Mouse (Mus musculus): ENCODE measurements around the gene Sesn1. TPM values are rescaled to one million over a fixed set of nuclear protein-coding genes. Genes with fewer than 3 reads are reported as not detected.

Gene Sesn1
- polyA plus RNA-seq, 1 experiment from 2014 or later: 44.2 TPM

DNA sequence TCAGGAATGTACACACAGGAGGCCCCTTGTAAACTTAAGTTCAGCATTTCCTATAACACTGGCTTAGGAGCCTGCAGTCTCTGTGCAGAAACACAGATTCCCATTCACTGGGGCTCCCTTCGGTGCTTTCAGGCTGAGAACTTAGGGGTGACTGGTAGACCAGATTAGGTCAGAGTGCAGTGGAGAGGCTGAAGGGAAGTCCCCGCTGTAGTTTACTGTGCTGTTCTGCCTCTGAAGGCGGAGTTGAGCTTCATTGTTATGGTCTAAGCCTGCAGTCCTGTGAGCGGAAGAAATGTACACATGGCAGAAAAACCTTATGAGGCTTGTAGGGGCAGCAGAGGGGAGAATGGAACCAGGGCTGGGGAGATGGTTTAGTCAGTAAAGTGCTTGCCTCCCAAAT is 29.2 kb downstream of the Sesn1 start:
- Histone ChIP-seq H3K4me1 (peaks cover 6% of the 10 kb centered on the region; the same call in 1 of the 2 replicates), H3K36me3 (ENCODE audit: poor library complexity, severe bottlenecking) (no peaks in the 10 kb centered on the region; the same call in 1 of the 2 replicates), H3K4me3 (no peak overlapping the region), H3K4me2 (no peak overlapping the region), H3K27ac (no peak overlapping the region), H3K9me3 (replicated peaks) (no peaks in the 10 kb centered on the region), H3K9ac (no peak overlapping the region), H3K27me3 (no peaks in the 10 kb centered on the region)
- 81% methylated on average over 4 of the region's 4 CpGs for WGBS
- no peak for ATAC-seq

GRCm38 (mm10) chr10:41847737-41848136 is 38.0 kb downstream of the Sesn1 start:
- no peaks in the 10 kb centered on the region for H3K27me3 ChIP-seq
- H3K9ac ChIP-seq: no peak overlapping the region
- no peaks in the 10 kb centered on the region for H3K4me1 ChIP-seq
- H3K4me2 ChIP-seq: no peak overlapping the region
- ATAC-seq: no peak
- 0 out of 2 replicates have a peak, but pooled peaks cover 4% of the 10 kb centered on the region for H3K36me3 ChIP-seq (ENCODE audit: poor library complexity, severe bottlenecking)
- H3K9me3 ChIP-seq (replicated peaks): no peaks in the 10 kb centered on the region; the same call in 1 of the 2 replicates
- H3K27ac ChIP-seq: no peak overlapping the region
- no peak overlapping the region for H3K4me3 ChIP-seq
- 96% methylated on average over 8 of the region's 8 CpGs for WGBS

DNA sequence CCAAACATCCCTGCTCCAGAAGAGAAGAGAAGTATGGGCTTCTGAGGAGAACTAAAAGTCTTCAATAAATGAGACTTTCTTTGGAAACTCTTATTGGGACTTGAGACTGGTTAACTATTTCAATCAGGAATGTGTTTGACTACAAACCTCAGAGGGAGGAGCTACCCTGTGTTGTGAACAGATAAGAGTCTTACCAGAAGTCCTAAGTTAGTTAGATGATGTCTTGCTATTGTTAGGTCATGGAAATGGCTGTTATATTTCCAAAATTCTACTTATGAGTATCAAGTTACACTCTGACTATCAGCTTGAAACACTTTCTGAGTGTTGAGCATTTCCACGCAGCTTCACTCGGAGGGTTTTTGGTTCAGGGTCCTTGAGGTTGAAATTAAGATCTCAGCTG is 39.0 kb downstream of the Sesn1 start:
- WGBS: 97% methylated on average over 2 of the region's 2 CpGs
- Histone ChIP-seq H3K4me1 (no peaks in the 10 kb centered on the region), H3K27ac (no peak overlapping the region), H3K9ac (no peak overlapping the region), H3K9me3 (replicated peaks) (no peaks in the 10 kb centered on the region; the same call in 1 of the 2 replicates), H3K4me3 (no peak overlapping the region), H3K4me2 (no peak overlapping the region), H3K27me3 (no peaks in the 10 kb centered on the region), H3K36me3 (ENCODE audit: poor library complexity, severe bottlenecking) (0 out of 2 replicates have a peak, but pooled peaks cover 4% of the 10 kb centered on the region)
- no peak for ATAC-seq

- Histone ChIP-seq H3K9ac (no peak overlapping the region), H3K4me1 (no peaks in the 10 kb centered on the region), H3K9me3 (replicated peaks) (no peaks in the 10 kb centered on the region), H3K27ac (no peak overlapping the region), H3K4me2 (no peak overlapping the region), H3K27me3 (no peaks in the 10 kb centered on the region), H3K36me3 (ENCODE audit: poor library complexity, severe bottlenecking) (no peaks in the 10 kb centered on the region), H3K4me3 (no peak overlapping the region)
- ATAC-seq: no peak
Observed at GRCm38 (mm10) chr10:41859820-41860219, 50.1 kb downstream of the Sesn1 start.

GRCm38 (mm10) chr10:41860275-41860688 is 50.5 kb downstream of the Sesn1 start:
- Histone ChIP-seq H3K27me3 (no peaks in the 10 kb centered on the region), H3K36me3 (ENCODE audit: poor library complexity, severe bottlenecking) (no peaks in the 10 kb centered on the region), H3K27ac (no peak overlapping the region), H3K9me3 (replicated peaks) (no peaks in the 10 kb centered on the region), H3K4me2 (no peak overlapping the region), H3K9ac (no peak overlapping the region), H3K4me1 (no peaks in the 10 kb centered on the region), H3K4me3 (no peak overlapping the region)
- no peak for ATAC-seq
- 90% methylated on average over 2 of the region's 2 CpGs for WGBS

GRCm38 (mm10) chr10:41863053-41863452 is 53.3 kb downstream of the Sesn1 start:
- peaks cover 6% of the 10 kb centered on the region; the same call in 1 of the 2 replicates for H3K4me1 ChIP-seq
- no peak overlapping the region for H3K4me3 ChIP-seq
- WGBS: 70% methylated on average over 2 of the region's 2 CpGs
- no peak overlapping the region for H3K27ac ChIP-seq
- no peak overlapping the region for H3K9ac ChIP-seq
- no peaks in the 10 kb centered on the region for H3K36me3 ChIP-seq (ENCODE audit: poor library complexity, severe bottlenecking)
- H3K27me3 ChIP-seq: no peaks in the 10 kb centered on the region
- H3K9me3 ChIP-seq (replicated peaks): no peaks in the 10 kb centered on the region
- no peak overlapping the region for H3K4me2 ChIP-seq
- ATAC-seq: no peak

DNA sequence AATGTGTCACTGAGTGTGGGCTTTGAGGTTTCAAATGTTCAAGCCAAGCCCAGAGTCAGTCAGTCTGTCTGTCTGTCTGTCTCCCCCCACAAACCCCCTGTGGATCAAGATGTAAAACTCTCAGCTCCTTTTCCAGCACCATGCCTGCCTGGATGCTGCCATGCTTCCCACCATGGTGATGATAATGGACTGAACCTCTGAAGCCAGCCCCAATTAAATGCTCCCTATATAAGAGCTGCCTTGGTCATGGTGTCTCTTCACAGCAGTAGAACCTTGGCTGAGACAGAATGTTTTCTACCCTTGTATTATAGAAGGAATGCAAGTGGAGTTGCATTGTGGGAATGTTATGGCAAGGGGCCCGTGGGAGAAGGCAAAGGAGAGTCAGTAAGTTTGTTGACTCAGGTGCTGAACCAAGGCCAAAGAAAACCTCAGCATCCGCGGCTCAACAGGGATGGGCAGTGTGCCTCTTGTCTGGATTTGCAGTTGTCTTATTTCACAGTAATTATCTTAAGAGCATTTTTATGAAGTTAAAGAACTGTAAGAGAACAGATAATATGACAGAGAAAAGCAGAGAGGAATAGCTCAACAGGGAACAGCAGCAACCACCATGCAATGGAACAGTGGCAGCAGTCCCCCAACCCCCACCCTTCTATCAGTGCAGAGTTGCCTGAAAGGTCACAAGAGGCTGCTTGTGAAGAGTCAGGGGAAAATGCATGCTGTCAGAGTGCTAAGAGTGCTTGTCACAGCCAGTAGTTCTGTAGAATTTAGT is 56.5 kb downstream of the Sesn1 start:
- no peak for ATAC-seq
- H3K9ac ChIP-seq: no peak overlapping the region
- H3K4me1 ChIP-seq: peaks cover 6% of the 10 kb centered on the region; the same call in 1 of the 2 replicates
- WGBS: 76% methylated on average over 3 of the region's 3 CpGs
- H3K27ac ChIP-seq: no peak overlapping the region
- H3K4me2 ChIP-seq: no peak overlapping the region
- no peak overlapping the region for H3K4me3 ChIP-seq
- no peaks in the 10 kb centered on the region for H3K36me3 ChIP-seq (ENCODE audit: poor library complexity, severe bottlenecking)
- no peaks in the 10 kb centered on the region for H3K9me3 ChIP-seq (replicated peaks)
- no peaks in the 10 kb centered on the region for H3K27me3 ChIP-seq

DNA sequence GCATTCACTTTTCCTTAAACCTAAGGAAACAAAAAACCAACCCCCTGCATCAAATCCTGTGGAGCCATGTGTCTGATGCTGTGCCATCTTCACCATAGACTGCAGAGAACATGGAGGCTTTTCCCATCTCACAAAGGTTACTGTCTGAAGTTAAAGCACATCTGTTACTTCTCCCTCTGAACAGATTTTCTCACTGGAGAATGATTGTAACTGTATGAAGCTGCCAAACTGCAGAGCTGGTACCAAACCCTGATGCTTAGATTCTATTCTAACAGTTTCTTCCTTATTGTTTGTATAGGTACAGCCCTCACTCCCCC is 57.1 kb downstream of the Sesn1 start:
- ATAC-seq: no peak
- Histone ChIP-seq H3K27ac (no peak overlapping the region), H3K36me3 (ENCODE audit: poor library complexity, severe bottlenecking) (no peaks in the 10 kb centered on the region), H3K9ac (no peak overlapping the region), H3K9me3 (replicated peaks) (no peaks in the 10 kb centered on the region), H3K27me3 (no peaks in the 10 kb centered on the region), H3K4me3 (no peak overlapping the region), H3K4me2 (no peak overlapping the region), H3K4me1 (peaks cover 6% of the 10 kb centered on the region; the same call in 1 of the 2 replicates)

- no peaks in the 10 kb centered on the region for H3K27me3 ChIP-seq
- H3K4me2 ChIP-seq: no peak overlapping the region
- no peak overlapping the region for H3K4me3 ChIP-seq
- no peaks in the 10 kb centered on the region for H3K9me3 ChIP-seq (replicated peaks)
- H3K4me1 ChIP-seq: peaks cover 6% of the 10 kb centered on the region; the same call in 1 of the 2 replicates
- no peak overlapping the region for H3K9ac ChIP-seq
- WGBS: 86% methylated on average over 5 of the region's 5 CpGs
- ATAC-seq: no peak
- H3K27ac ChIP-seq: no peak overlapping the region
- no peaks in the 10 kb centered on the region for H3K36me3 ChIP-seq (ENCODE audit: poor library complexity, severe bottlenecking)
Observed at GRCm38 (mm10) chr10:41867956-41868355, 58.2 kb downstream of the Sesn1 start.

DNA sequence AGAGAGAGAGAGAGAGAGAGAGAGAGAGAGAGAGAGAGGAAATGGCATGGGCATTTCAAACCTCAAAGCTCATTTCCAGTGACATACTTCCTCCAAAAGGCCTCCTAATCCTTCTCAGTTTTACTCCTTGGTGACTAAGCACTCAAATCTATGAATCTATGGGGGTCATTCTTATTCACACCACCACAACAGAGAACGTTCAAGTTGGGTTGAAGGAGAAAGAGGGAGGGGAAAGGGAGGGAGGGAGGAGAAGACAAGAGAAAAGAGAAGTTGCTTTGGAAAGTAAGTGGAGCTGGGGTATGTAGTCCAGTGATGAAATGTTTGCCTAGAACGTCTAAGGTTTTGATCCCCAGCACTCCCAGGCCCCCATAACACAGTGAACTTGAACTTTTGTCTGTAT is 60.4 kb downstream of the Sesn1 start:
- Histone ChIP-seq H3K27me3 (no peaks in the 10 kb centered on the region), H3K36me3 (ENCODE audit: poor library complexity, severe bottlenecking) (no peaks in the 10 kb centered on the region), H3K9me3 (replicated peaks) (no peaks in the 10 kb centered on the region), H3K9ac (no peak overlapping the region), H3K27ac (no peak overlapping the region), H3K4me1 (peaks cover 6% of the 10 kb centered on the region; the same call in 1 of the 2 replicates), H3K4me3 (no peak overlapping the region), H3K4me2 (no peak overlapping the region)
- no peak for ATAC-seq
- 74% methylated on average over 2 of the region's 2 CpGs for WGBS

GRCm38 (mm10) chr10:41871564-41871963 is 61.8 kb downstream of the Sesn1 start:
- Histone ChIP-seq H3K9ac (no peak overlapping the region), H3K36me3 (ENCODE audit: poor library complexity, severe bottlenecking) (no peaks in the 10 kb centered on the region), H3K9me3 (replicated peaks) (no peaks in the 10 kb centered on the region), H3K4me3 (no peak overlapping the region), H3K27me3 (no peaks in the 10 kb centered on the region), H3K27ac (no peak overlapping the region), H3K4me1 (0 out of 2 replicates have a peak, but pooled peaks cover 2% of the 10 kb centered on the region), H3K4me2 (no peak overlapping the region)
- 70% methylated on average over 2 of the region's 2 CpGs for WGBS
- no peak for ATAC-seq

GRCm38 (mm10) chr10:41875624-41876023 is 65.9 kb downstream of the Sesn1 start:
- Histone ChIP-seq H3K27me3 (no peaks in the 10 kb centered on the region), H3K4me2 (no peak overlapping the region), H3K4me3 (no peak overlapping the region), H3K4me1 (no peaks in the 10 kb centered on the region), H3K9me3 (replicated peaks) (no peaks in the 10 kb centered on the region), H3K9ac (no peak overlapping the region), H3K36me3 (ENCODE audit: poor library complexity, severe bottlenecking) (no peaks in the 10 kb centered on the region), H3K27ac (no peak overlapping the region)
- no peak for ATAC-seq

DNA sequence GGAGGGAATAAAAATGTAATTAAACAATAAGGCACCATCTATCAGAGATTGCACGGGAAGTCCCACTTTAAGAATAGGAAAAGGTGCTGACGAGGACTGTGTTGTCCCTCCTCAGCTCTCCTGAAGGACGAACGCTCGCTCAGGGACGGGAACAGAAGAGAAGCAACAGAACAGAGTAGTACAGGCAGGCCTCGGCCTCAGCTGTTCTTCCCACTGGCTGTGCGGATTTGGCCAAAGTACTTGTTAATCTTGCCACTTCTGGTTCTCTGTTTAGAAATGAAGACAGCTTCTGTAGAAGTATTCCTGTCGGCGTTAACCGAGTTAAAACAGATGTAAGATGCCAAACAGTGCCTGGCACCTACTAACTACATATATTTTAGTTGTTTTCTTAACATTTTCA is 68.6 kb downstream of the Sesn1 start:
- Histone ChIP-seq H3K27me3 (no peaks in the 10 kb centered on the region), H3K4me1 (peaks cover 10% of the 10 kb centered on the region), H3K4me3 (no peak overlapping the region), H3K27ac (no peak overlapping the region), H3K36me3 (ENCODE audit: poor library complexity, severe bottlenecking) (no peaks in the 10 kb centered on the region), H3K9ac (no peak overlapping the region), H3K4me2 (no peak overlapping the region), H3K9me3 (replicated peaks) (no peaks in the 10 kb centered on the region)
- no peak for ATAC-seq
- WGBS: 88% methylated on average over 11 of the region's 11 CpGs

Data from forebrain, embryonic 13.5 days (tissue).